ENCODE assay signal across 8 mouse cellular contexts in genomic region chr1:74295456-74296171, GRCm38 (mm10). TPM values are rescaled to one million over a fixed set of nuclear protein-coding genes. Genes with fewer than 3 reads are reported as not detected.
DNase-seq lines count a peak whose midpoint lies in the region; ATAC-seq lines count a peak whose summit lies in the region.

No protein-coding gene starts in this region.

- intact Hi-C loops in gastrocnemius, postnatal 36 days (cut with DNase I): no loop called here
- intact Hi-C loops in left cerebral cortex, postnatal 10 days (cut with DNase I): no loop called here

- peaks cover 65% of the 10 kb centered on the region for H3K4me1 ChIP-seq in intestine, embryonic 14.5 days (replicated peaks; ENCODE audit: control insufficient read depth, insufficient read depth, low read length)
- H3K4me1 ChIP-seq in megakaryocyte, embryonic 14.5 days: peaks cover 100% of the 10 kb centered on the region

- no peaks in the 10 kb centered on the region for H3K9me3 ChIP-seq in intestine, embryonic 14.5 days (ENCODE audit: control insufficient read depth, low read length)
- H3K9me3 ChIP-seq in megakaryocyte, embryonic 14.5 days: no peaks in the 10 kb centered on the region

- H3K4me2 ChIP-seq in intestine, embryonic 14.5 days (ENCODE audit: low read length): peak overlapping the region; percentile 48

- DNase-seq in adrenal gland, postnatal 25 days: peak; percentile 85
- peak; percentile 58 for DNase-seq in embryo, embryonic 9.5 days (ENCODE audit: extremely low spot score)
- peak; percentile 93 to 94 for DNase-seq in gastrocnemius, postnatal 36 days
- peak; percentile 87 for DNase-seq in intestine, embryonic 14.5 days (ENCODE audit: low spot score)
- DNase-seq in left cerebral cortex, postnatal 10 days (ENCODE audit: extremely low spot score in 1 of 2, low spot score in 2 of 2): peak; percentile 81 to 92
- peak; percentile 90 to 93 for DNase-seq in right cerebral cortex, postnatal 10 days (ENCODE audit: low spot score in 2 of 2)
- no peak for DNase-seq in thymus, postnatal 10 days (ENCODE audit: low spot score in 2 of 2)

- peak overlapping the region; percentile 96 for H3K27ac ChIP-seq in intestine, embryonic 14.5 days (ENCODE audit: low read depth)

- WGBS in intestine, embryonic 14.5 days: 5% methylated on average over 9 of the region's 9 CpGs

- peaks cover 37% of the 10 kb centered on the region for H3K36me3 ChIP-seq in intestine, embryonic 14.5 days (ENCODE audit: control insufficient read depth, insufficient read depth, low read length)
- H3K36me3 ChIP-seq in megakaryocyte, embryonic 14.5 days (replicated peaks; ENCODE audit: low read length): peaks cover 78% of the 10 kb centered on the region

- H3K9ac ChIP-seq in intestine, embryonic 14.5 days (ENCODE audit: low read length): peak overlapping the region; percentile 30; the same call in 1 of the 2 replicates

- ATAC-seq in intestine, embryonic 14.5 days (replicated peaks; ENCODE audit: low FRiP score, low TSS enrichment, low read depth): peak; percentile 87

- no peaks in the 10 kb centered on the region for H3K27me3 ChIP-seq in intestine, embryonic 14.5 days (replicated peaks; ENCODE audit: control insufficient read depth, insufficient read depth, low read length)
- H3K27me3 ChIP-seq in megakaryocyte, embryonic 14.5 days (replicated peaks): no peaks in the 10 kb centered on the region

- peak overlapping the region; percentile 6; the same call in 1 of the 2 replicates for H3K4me3 ChIP-seq in intestine, embryonic 14.5 days (ENCODE audit: low read depth, low read length)
- peak overlapping the region; percentile 91 for H3K4me3 ChIP-seq in megakaryocyte, embryonic 14.5 days (replicated peaks)

RNA-seq across cellular contexts. Expression of gene Tmbim1, which starts 9.8 kb away (rescaled TPM):
- total RNA-seq in adrenal gland, postnatal 25 days (2021): 83.1 and 84.7 TPM in 2 replicates
- total RNA-seq in gastrocnemius, postnatal 36 days (2021): 10 to 100 TPM; 23.0 to 28.8 TPM
- polyA plus RNA-seq in intestine, embryonic 14.5 days (2014; fragmentation: Nextera tagmentation; extraction: Ambion mirVana): 36.4 and 42.6 TPM in 2 replicates
- 10 to 100 TPM; 10.4 to 11.2 TPM for total RNA-seq in left cerebral cortex, postnatal 10 days (2021)
- 128 and 140 TPM in 2 replicates for polyA plus RNA-seq in megakaryocyte, embryonic 14.5 days (2012; ENCODE audit: insufficient read depth, low replicate concordance)

RNA-seq across cellular contexts. Expression of gene Pnkd, which starts 10.9 kb away (rescaled TPM):
- total RNA-seq in adrenal gland, postnatal 25 days (2021): 65.2 and 75.9 TPM in 2 replicates
- 10 to 100 TPM; 53.4 to 54.8 TPM for total RNA-seq in gastrocnemius, postnatal 36 days (2021)
- polyA plus RNA-seq in intestine, embryonic 14.5 days (2014; fragmentation: Nextera tagmentation; extraction: Ambion mirVana): 139 and 142 TPM in 2 replicates
- total RNA-seq in left cerebral cortex, postnatal 10 days (2021): 100 to 1,000 TPM; 109 to 124 TPM
- polyA plus RNA-seq in megakaryocyte, embryonic 14.5 days (2012; ENCODE audit: insufficient read depth, low replicate concordance): 113 and 116 TPM in 2 replicates

RNA-seq across cellular contexts. Expression of gene Aamp, which starts 11.1 kb away (rescaled TPM):
- 157 and 183 TPM in 2 replicates for total RNA-seq in adrenal gland, postnatal 25 days (2021)
- 10 to 100 TPM; 64.7 to 71.3 TPM for total RNA-seq in gastrocnemius, postnatal 36 days (2021)
- 252 and 269 TPM in 2 replicates for polyA plus RNA-seq in intestine, embryonic 14.5 days (2014; fragmentation: Nextera tagmentation; extraction: Ambion mirVana)
- total RNA-seq in left cerebral cortex, postnatal 10 days (2021): 100 to 1,000 TPM; 131 to 139 TPM
- polyA plus RNA-seq in megakaryocyte, embryonic 14.5 days (2012; ENCODE audit: insufficient read depth, low replicate concordance): 180 and 228 TPM in 2 replicates

RNA-seq across cellular contexts. Expression of gene Gpbar1, which starts 17.3 kb away (rescaled TPM):
- not detected in 2 replicates for total RNA-seq in adrenal gland, postnatal 25 days (2021)
- not detected for total RNA-seq in gastrocnemius, postnatal 36 days (2021)
- polyA plus RNA-seq in intestine, embryonic 14.5 days (2014; fragmentation: Nextera tagmentation; extraction: Ambion mirVana): 9.1 and 10.7 TPM in 2 replicates
- not detected for total RNA-seq in left cerebral cortex, postnatal 10 days (2021)
- polyA plus RNA-seq in megakaryocyte, embryonic 14.5 days (2012; ENCODE audit: insufficient read depth, low replicate concordance): 0.28 TPM in 1 of 2 replicates, not detected in the other

RNA-seq across cellular contexts. Expression of gene Arpc2, which starts 59.7 kb away (rescaled TPM):
- 170 and 172 TPM in 2 replicates for total RNA-seq in adrenal gland, postnatal 25 days (2021)
- total RNA-seq in gastrocnemius, postnatal 36 days (2021): 10 to 100 TPM; 56.1 to 65.1 TPM
- 436 and 457 TPM in 2 replicates for polyA plus RNA-seq in intestine, embryonic 14.5 days (2014; fragmentation: Nextera tagmentation; extraction: Ambion mirVana)
- 100 to 1,000 TPM; 316 to 324 TPM for total RNA-seq in left cerebral cortex, postnatal 10 days (2021)
- polyA plus RNA-seq in megakaryocyte, embryonic 14.5 days (2012; ENCODE audit: insufficient read depth, low replicate concordance): 817 and 1,833 TPM in 2 replicates

Comparison
In these comparisons a context has a peak if more than half of its experiments do, and no peak if none do; other contexts are left out.
1. DNase-seq: peak in adrenal gland, postnatal 25 days (single experiment), embryo, embryonic 9.5 days (single experiment), gastrocnemius, postnatal 36 days (2 of 2), intestine, embryonic 14.5 days (single experiment), left cerebral cortex, postnatal 10 days (2 of 2) and right cerebral cortex, postnatal 10 days (2 of 2); none in thymus, postnatal 10 days (0 of 2).